Mouse (Mus musculus) frontal cortex, postnatal 25 days (tissue): ENCODE measurements around the gene Zbtb3.

Experiments used
- DNase-seq, 2 experiments: peaks; one replicate each; pipeline ENCODE4 v3.0.0; 2022; ENCODE audit warnings: low spot score in 2 of 2

The Zbtb3 gene

GRCm38 (mm10) chr19:8839908-8840791 is 37.8 kb downstream of the Zbtb3 start:
- DNase-seq = no peak

GRCm38 (mm10) chr19:8841012-8841411 is 38.7 kb downstream of the Zbtb3 start:
- DNase-seq = no peak

- DNase-seq = no peak
Measured at GRCm38 (mm10) chr19:8842961-8843360, 40.6 kb downstream of the Zbtb3 start.

GRCm38 (mm10) chr19:8844371-8845129 is 42.2 kb downstream of the Zbtb3 start:
- DNase-seq = peak; percentile 68 to 81

GRCm38 (mm10) chr19:8848356-8848755 is 46.0 kb downstream of the Zbtb3 start:
- DNase-seq = no peak

- DNase-seq = no peak
Measured at GRCm38 (mm10) chr19:8850402-8850901, 48.1 kb downstream of the Zbtb3 start, which contains the start of gene Lrrn4cl. TSS of gene Lrrn4cl (plus strand) at chr19:8850768.

GRCm38 (mm10) chr19:8851639-8852038 is 49.3 kb downstream of the Zbtb3 start:
- no peak for DNase-seq

- DNase-seq = no peak
Measured at GRCm38 (mm10) chr19:8852236-8852928, 50.0 kb downstream of the Zbtb3 start.

- DNase-seq = no peak
Measured at GRCm38 (mm10) chr19:8853117-8853516, 50.8 kb downstream of the Zbtb3 start.
